Mouse (Mus musculus) brain, embryonic 18.5 days (tissue): Measurements from ENCODE around the gene Exo1.

ENCODE experiments used
- DNase-seq: peaks from one replicate; pipeline ENCODE4 v3.0.0-alpha.2; 2012; ENCODE audit warnings: low read depth, low spot score

The Exo1 gene

GRCm38 (mm10) chr1:175950851-175951250 lies 70.5 kb downstream of the Exo1 start:
- DNase-seq, result no peak

GRCm38 (mm10) chr1:175961786-175962185 lies 81.4 kb downstream of the Exo1 start:
- no peak for DNase-seq
